Mouse (Mus musculus): ENCODE results near the gene Ccnt1. TPM values are rescaled to one million over a fixed set of nuclear protein-coding genes. Genes with fewer than 3 reads are reported as not detected.

The Ccnt1 gene
- polyA plus RNA-seq, 1 experiment from 2014 or later = 61.4 TPM

DNA sequence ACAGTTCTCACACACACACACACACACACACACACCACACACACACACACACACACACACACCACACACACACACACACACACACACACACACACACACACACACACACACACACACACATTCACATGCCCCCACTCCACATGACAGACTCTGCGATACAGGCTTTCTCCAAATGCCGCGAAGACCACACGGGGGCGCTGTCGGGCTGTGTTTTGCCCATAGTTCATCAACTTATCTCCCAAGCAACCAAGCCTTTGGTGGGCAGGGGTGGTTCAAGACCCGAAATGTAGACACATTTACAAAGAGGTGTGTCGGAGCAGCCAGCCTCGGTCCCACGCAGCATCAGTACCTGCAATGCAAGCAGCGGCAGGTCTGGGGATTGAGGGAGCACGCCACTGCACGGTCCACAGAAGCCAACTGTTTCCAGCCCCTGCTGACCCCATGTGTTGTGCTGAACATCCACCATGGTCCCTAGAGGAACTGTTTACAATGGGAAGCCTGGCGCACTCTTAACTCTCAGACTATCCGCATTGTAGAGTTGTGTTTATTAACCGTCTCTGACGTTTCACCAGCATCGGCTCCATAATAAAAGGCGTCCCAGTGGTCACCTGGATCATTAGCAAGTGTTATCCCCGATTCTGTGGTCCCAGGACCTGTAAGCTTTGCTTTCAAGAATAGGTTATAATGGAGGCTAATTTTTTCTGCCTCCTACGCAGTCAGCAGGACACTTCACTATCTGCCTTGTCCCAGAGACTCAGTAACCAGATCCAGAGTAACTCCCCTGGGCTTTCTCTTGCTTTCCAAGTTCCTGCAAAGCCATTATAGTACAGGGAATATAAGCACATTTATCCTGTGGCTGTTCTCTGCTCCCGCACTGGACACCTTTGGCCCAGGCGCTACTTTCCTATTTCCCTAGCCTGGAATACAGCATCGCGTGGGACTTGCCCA, 60.0 kb downstream of the Ccnt1 start:
- H3K4me3 ChIP-seq (ENCODE audit: low read depth, low read length) = no peak overlapping the region
- no peak overlapping the region for H3K9ac ChIP-seq (replicated peaks; ENCODE audit: low read length)
- DNase-seq (ENCODE audit: low spot score) (peak; percentile 90), ATAC-seq (replicated peaks; ENCODE audit: insufficient number of reproducible peaks, low FRiP score, low TSS enrichment, low read depth) (no peak; the same call in 1 of the 2 replicates)
- H3K9me3 ChIP-seq (replicated peaks; ENCODE audit: control insufficient read depth, low read length) = no peaks in the 10 kb centered on the region
- H3K36me3 ChIP-seq (replicated peaks; ENCODE audit: control insufficient read depth, insufficient read depth, low read depth, low read length) = no peaks in the 10 kb centered on the region
- H3K4me1 ChIP-seq (ENCODE audit: control insufficient read depth, insufficient read depth, low read length) = no peaks in the 10 kb centered on the region
- H3K27me3 ChIP-seq (ENCODE audit: control insufficient read depth, insufficient read depth, low read length) = no peaks in the 10 kb centered on the region
- peak overlapping the region; percentile 34 for H3K4me2 ChIP-seq (ENCODE audit: low read depth, low read length)
- WGBS = 28% methylated on average over 25 of the region's 25 CpGs
- H3K27ac ChIP-seq (replicated peaks; ENCODE audit: low read depth, low read length) = no peak overlapping the region

DNA sequence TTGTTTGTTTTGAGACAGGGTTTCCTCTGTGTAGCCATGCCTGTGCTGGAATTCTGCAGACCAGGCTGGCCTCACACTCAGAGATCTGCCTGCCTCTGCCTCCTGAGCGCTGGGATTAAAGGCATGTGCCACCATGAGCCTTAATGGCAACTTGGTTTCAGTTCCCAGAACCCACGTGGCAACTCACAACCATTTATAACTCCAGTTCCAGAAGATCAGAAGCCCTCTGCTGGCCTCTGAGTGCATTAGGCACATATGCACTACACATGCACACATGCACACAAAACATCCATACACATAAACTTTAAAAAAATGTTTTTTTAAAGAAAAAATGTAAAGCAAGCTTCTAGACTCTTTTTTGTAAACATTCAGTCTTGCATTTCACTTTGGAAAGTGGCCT, 61.3 kb downstream of the Ccnt1 start:
- Histone ChIP-seq H3K27ac (replicated peaks; ENCODE audit: low read depth, low read length) (no peak overlapping the region), H3K9ac (replicated peaks; ENCODE audit: low read length) (no peak overlapping the region), H3K36me3 (replicated peaks; ENCODE audit: control insufficient read depth, insufficient read depth, low read depth, low read length) (no peaks in the 10 kb centered on the region), H3K4me2 (ENCODE audit: low read depth, low read length) (no peak overlapping the region), H3K27me3 (ENCODE audit: control insufficient read depth, insufficient read depth, low read length) (no peaks in the 10 kb centered on the region), H3K4me3 (ENCODE audit: low read depth, low read length) (no peak overlapping the region), H3K4me1 (ENCODE audit: control insufficient read depth, insufficient read depth, low read length) (no peaks in the 10 kb centered on the region), H3K9me3 (replicated peaks; ENCODE audit: control insufficient read depth, low read length) (no peaks in the 10 kb centered on the region)
- no peak for DNase-seq (ENCODE audit: low spot score)
- no peak for ATAC-seq (replicated peaks; ENCODE audit: insufficient number of reproducible peaks, low FRiP score, low TSS enrichment, low read depth)
- 62% methylated on average over 2 of the region's 2 CpGs for WGBS

DNA sequence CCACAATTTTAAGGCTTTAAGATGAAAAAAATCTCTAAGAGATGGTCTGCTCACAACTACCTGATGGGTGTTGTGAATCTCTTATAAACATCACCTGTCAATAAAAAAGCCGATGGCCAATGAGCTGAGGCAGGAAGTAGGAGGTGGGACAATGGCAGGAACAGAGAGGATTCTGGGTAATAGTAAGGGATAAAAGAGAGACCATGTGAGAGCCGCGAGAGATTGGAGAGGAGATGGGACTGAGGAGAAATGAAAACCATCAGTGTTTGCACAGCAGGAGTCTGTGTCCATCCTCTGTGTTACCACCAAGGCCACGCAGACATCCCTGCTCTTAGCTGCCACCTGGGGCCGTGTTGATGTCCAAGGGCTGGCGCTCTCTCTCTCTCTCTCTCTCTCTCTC, 63.4 kb downstream of the Ccnt1 start:
- ATAC-seq (replicated peaks; ENCODE audit: insufficient number of reproducible peaks, low FRiP score, low TSS enrichment, low read depth) (no peak), DNase-seq (ENCODE audit: low spot score) (no peak)
- H3K9me3 ChIP-seq (replicated peaks; ENCODE audit: control insufficient read depth, low read length) = no peaks in the 10 kb centered on the region
- no peak overlapping the region for H3K4me3 ChIP-seq (ENCODE audit: low read depth, low read length)
- no peaks in the 10 kb centered on the region for H3K27me3 ChIP-seq (ENCODE audit: control insufficient read depth, insufficient read depth, low read length)
- H3K36me3 ChIP-seq (replicated peaks; ENCODE audit: control insufficient read depth, insufficient read depth, low read depth, low read length) = no peaks in the 10 kb centered on the region
- H3K4me2 ChIP-seq (ENCODE audit: low read depth, low read length) = no peak overlapping the region
- no peaks in the 10 kb centered on the region for H3K4me1 ChIP-seq (ENCODE audit: control insufficient read depth, insufficient read depth, low read length)
- H3K27ac ChIP-seq (replicated peaks; ENCODE audit: low read depth, low read length) = no peak overlapping the region
- 92% methylated on average over 6 of the region's 6 CpGs for WGBS
- no peak overlapping the region for H3K9ac ChIP-seq (replicated peaks; ENCODE audit: low read length)

DNA sequence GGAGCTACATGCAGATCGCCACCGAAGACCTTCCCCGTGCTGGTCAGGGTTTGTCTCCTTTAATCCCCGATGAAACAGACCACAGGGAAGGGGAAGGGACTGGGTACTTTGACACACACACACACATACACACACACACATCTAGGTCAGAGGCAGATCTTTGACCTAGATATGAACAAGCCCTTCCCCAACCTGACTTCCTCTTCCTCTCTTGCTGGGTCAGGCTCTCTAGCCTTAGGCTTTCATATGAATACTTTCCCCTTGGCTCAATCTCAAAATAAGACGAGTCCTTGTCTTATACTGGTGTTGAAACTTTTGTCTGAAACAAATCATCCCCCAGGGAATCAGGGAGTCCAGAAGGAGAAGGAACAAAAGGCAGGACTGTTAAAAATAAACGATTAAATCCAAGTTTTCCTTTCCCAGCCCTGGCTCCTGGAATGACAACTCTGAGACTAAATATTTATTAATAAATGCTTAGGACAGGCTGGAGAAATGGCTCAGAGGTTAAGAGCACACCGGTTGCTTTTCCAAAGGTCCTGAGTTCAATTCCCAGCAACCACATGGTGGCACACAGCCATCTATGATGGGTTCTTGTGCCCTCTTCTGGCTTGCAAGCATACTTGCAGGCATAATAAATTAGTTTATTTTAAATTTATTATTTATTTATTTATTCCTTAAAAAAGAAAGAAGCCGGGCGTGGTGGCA, 64.3 kb downstream of the Ccnt1 start:
- WGBS = 81% methylated on average over 9 of the region's 9 CpGs
- Histone ChIP-seq H3K36me3 (replicated peaks; ENCODE audit: control insufficient read depth, insufficient read depth, low read depth, low read length) (no peaks in the 10 kb centered on the region), H3K27ac (replicated peaks; ENCODE audit: low read depth, low read length) (no peak overlapping the region), H3K9me3 (replicated peaks; ENCODE audit: control insufficient read depth, low read length) (no peaks in the 10 kb centered on the region), H3K9ac (replicated peaks; ENCODE audit: low read length) (no peak overlapping the region), H3K4me2 (ENCODE audit: low read depth, low read length) (no peak overlapping the region), H3K27me3 (ENCODE audit: control insufficient read depth, insufficient read depth, low read length) (no peaks in the 10 kb centered on the region), H3K4me1 (ENCODE audit: control insufficient read depth, insufficient read depth, low read length) (no peaks in the 10 kb centered on the region), H3K4me3 (ENCODE audit: low read depth, low read length) (no peak overlapping the region)
- no peak for ATAC-seq (replicated peaks; ENCODE audit: insufficient number of reproducible peaks, low FRiP score, low TSS enrichment, low read depth)
- DNase-seq (ENCODE audit: low spot score) = no peak

DNA sequence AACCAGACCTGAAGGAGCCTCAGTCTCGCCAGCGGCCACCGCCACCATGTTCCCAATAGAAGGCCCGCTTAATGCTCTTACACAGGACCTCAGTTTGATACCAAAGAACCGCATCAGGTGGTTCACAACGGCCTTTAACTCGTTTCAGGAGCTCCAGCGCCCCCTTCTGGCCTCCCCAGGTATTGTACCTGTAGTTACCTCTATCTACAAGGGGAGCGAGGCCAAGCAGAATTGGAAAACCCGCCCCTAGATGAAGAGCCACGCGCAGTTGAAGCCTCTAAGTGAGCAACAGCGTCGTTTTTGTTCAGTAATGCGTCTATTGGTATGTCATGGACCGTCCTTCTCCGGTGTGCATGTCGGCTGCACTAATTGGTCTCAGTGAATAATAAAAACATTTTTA, 66.2 kb downstream of the Ccnt1 start:
- DNase-seq (ENCODE audit: low spot score) = peak; percentile 85
- 12% methylated on average over 18 of the region's 18 CpGs for WGBS
- no peaks in the 10 kb centered on the region for H3K9me3 ChIP-seq (replicated peaks; ENCODE audit: control insufficient read depth, low read length)

DNA sequence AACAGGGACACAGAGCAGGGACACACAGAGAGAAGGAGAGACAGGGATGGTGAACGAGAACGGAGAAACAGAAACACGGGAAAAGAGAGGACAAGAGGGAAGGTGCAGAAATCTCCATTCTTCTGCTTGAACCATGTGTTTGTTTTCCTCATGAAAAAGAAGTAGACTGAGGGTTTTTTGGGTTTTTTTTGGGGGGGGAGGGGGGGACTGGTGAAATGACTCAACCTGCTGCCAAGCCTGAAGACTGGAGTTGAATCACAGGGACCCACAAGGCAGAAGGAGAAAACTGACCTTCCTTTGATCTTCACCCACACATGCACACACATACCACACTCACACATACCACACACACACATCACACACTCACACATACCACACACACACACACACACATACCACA, 67.4 kb downstream of the Ccnt1 start:
- no peaks in the 10 kb centered on the region for H3K36me3 ChIP-seq (replicated peaks; ENCODE audit: control insufficient read depth, insufficient read depth, low read depth, low read length)
- 90% methylated on average over 3 of the region's 3 CpGs for WGBS
- no peak overlapping the region for H3K27ac ChIP-seq (replicated peaks; ENCODE audit: low read depth, low read length)
- H3K4me3 ChIP-seq (ENCODE audit: low read depth, low read length) = no peak overlapping the region
- no peaks in the 10 kb centered on the region for H3K27me3 ChIP-seq (ENCODE audit: control insufficient read depth, insufficient read depth, low read length)
- H3K4me2 ChIP-seq (ENCODE audit: low read depth, low read length) = no peak overlapping the region
- H3K4me1 ChIP-seq (ENCODE audit: control insufficient read depth, insufficient read depth, low read length) = no peaks in the 10 kb centered on the region
- no peak for DNase-seq (ENCODE audit: low spot score)
- no peaks in the 10 kb centered on the region for H3K9me3 ChIP-seq (replicated peaks; ENCODE audit: control insufficient read depth, low read length)
- no peak for ATAC-seq (replicated peaks; ENCODE audit: insufficient number of reproducible peaks, low FRiP score, low TSS enrichment, low read depth)
- H3K9ac ChIP-seq (replicated peaks; ENCODE audit: low read length) = no peak overlapping the region

More for the DNA sequence above, 66.2 kb downstream of the Ccnt1 start:
- Histone ChIP-seq H3K36me3 (replicated peaks; ENCODE audit: control insufficient read depth, insufficient read depth, low read depth, low read length) (no peaks in the 10 kb centered on the region), H3K4me3 (ENCODE audit: low read depth, low read length) (no peak overlapping the region), H3K9ac (replicated peaks; ENCODE audit: low read length) (no peak overlapping the region), H3K4me1 (ENCODE audit: control insufficient read depth, insufficient read depth, low read length) (no peaks in the 10 kb centered on the region), H3K27me3 (ENCODE audit: control insufficient read depth, insufficient read depth, low read length) (no peaks in the 10 kb centered on the region), H3K4me2 (ENCODE audit: low read depth, low read length) (no peak overlapping the region), H3K27ac (replicated peaks; ENCODE audit: low read depth, low read length) (no peak overlapping the region)
- ATAC-seq (replicated peaks; ENCODE audit: insufficient number of reproducible peaks, low FRiP score, low TSS enrichment, low read depth) = no peak

DNA sequence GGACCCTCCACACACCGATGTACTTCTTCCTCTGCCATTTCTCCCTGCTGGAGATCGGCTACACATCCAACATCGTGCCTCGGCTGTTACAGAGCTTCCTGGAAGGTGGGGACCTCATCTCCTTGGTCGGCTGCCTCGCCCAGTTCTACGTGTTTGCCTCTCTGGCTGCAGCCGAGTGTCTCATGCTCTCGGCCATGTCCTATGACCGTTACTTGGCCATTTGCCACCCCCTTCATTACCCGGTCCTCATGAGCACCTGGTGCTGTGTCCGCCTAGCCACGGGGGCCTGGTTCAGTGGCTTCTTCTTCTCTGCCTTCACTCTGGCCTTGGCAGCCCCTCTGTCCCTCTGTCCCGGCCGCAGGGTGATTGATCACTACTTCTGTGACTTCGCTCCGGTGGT, 73.1 kb downstream of the Ccnt1 start:
- Histone ChIP-seq H3K36me3 (replicated peaks; ENCODE audit: control insufficient read depth, insufficient read depth, low read depth, low read length) (no peaks in the 10 kb centered on the region), H3K27me3 (ENCODE audit: control insufficient read depth, insufficient read depth, low read length) (no peaks in the 10 kb centered on the region), H3K4me1 (ENCODE audit: control insufficient read depth, insufficient read depth, low read length) (no peaks in the 10 kb centered on the region), H3K4me3 (ENCODE audit: low read depth, low read length) (no peak overlapping the region), H3K4me2 (ENCODE audit: low read depth, low read length) (no peak overlapping the region), H3K27ac (replicated peaks; ENCODE audit: low read depth, low read length) (no peak overlapping the region), H3K9me3 (replicated peaks; ENCODE audit: control insufficient read depth, low read length) (no peaks in the 10 kb centered on the region), H3K9ac (replicated peaks; ENCODE audit: low read length) (no peak overlapping the region)
- 89% methylated on average over 17 of the region's 17 CpGs for WGBS
- no peak for DNase-seq (ENCODE audit: low spot score)
- no peak for ATAC-seq (replicated peaks; ENCODE audit: insufficient number of reproducible peaks, low FRiP score, low TSS enrichment, low read depth)

DNA sequence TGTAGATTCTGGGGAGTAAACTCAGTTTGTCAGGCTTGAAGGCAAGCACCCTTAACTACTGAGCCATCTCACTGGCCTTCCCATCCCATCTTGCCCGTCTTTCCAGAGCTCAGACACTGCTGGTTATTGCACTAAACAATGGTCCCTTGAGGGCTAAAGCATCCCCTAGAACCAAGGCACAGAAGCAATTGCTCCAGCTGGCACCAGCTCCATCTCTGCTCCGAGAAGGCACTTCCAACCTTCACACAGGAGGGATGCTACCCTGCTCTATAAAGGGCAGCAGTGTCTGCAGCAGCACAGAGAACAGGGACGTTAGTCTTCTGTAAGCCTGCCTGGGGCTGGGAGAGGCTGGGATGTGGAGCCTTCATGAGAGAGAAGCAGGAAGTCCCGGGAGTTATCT, 78.6 kb downstream of the Ccnt1 start, which contains the start of gene Olfr279:
Olfr279 (plus strand) TSS at position 301 of the 400 bp plus-strand sequence.
- Histone ChIP-seq H3K27ac (replicated peaks; ENCODE audit: low read depth, low read length) (no peak within 1 kb of the TSS), H3K9ac (replicated peaks; ENCODE audit: low read length) (no peak within 1 kb of the TSS), H3K27me3 (ENCODE audit: control insufficient read depth, insufficient read depth, low read length) (no peaks in the 10 kb centered on the region), H3K36me3 (replicated peaks; ENCODE audit: control insufficient read depth, insufficient read depth, low read depth, low read length) (no peaks in the 10 kb centered on the region), H3K4me2 (ENCODE audit: low read depth, low read length) (no peak within 1 kb of the TSS), H3K9me3 (replicated peaks; ENCODE audit: control insufficient read depth, low read length) (no peaks in the 10 kb centered on the region), H3K4me3 (ENCODE audit: low read depth, low read length) (no peak within 1 kb of the TSS), H3K4me1 (ENCODE audit: control insufficient read depth, insufficient read depth, low read length) (no peaks in the 10 kb centered on the region)
- WGBS = 38% methylated on average over 4 of the region's 4 CpGs
- DNase-seq (ENCODE audit: low spot score) (no peak), ATAC-seq (replicated peaks; ENCODE audit: insufficient number of reproducible peaks, low FRiP score, low TSS enrichment, low read depth) (no peak)
